Mouse (Mus musculus) limb, embryonic 10.5 days (tissue): Measurements from ENCODE around the gene Mblac2. TPM values are rescaled to one million over a fixed set of nuclear protein-coding genes. Genes with fewer than 3 reads are reported as not detected.

Experiments
- DNase-seq: peaks from one replicate; pipeline ENCODE4 v3.0.0-alpha.2; 2017; ENCODE audit warnings: low spot score
- H3K27ac ChIP-seq: fragments of 300-500 bp; sonication (generic); 2 replicates; pipeline ENCODE4 v1.5.1; 2016; ENCODE audit warnings: mild to moderate bottlenecking
- H3K27me3 ChIP-seq: fragments of 300-500 bp; sonication (generic); 2 replicates; pipeline ENCODE4 v1.6.1; 2016; ENCODE audit warnings: low read depth, mild to moderate bottlenecking; ENCODE audit not compliant: poor library complexity, severe bottlenecking
- H3K36me3 ChIP-seq: fragments of 300-500 bp; sonication (generic); 2 replicates; pipeline ENCODE4 v1.6.1; 2016; ENCODE audit warnings: mild to moderate bottlenecking, moderate library complexity
- H3K4me1 ChIP-seq: fragments of 300-500 bp; sonication (generic); 2 replicates; pipeline ENCODE4 v1.6.1; 2016
- H3K4me3 ChIP-seq: fragments of 300-500 bp; sonication (generic); 2 replicates; pipeline ENCODE4 v1.5.1; 2016; ENCODE audit warnings: mild to moderate bottlenecking, moderate library complexity
- H3K9me3 ChIP-seq: fragments of 300-500 bp; sonication (generic); replicated peaks from 2 replicates; pipeline ENCODE4 v1.6.1; 2016; ENCODE audit warnings: mild to moderate bottlenecking
- WGBS: fragments of 180-500 bp; shearing (Covaris S2); methylation state at CpG from one replicate; pipeline ENCODE4 v1.1.7; 2016; 5-methylcytosine and 5-hydroxymethylcytosine counted together
- polyA plus RNA-seq: library from polyadenylated mRNA; unstranded; fragments of >200 nt; fragmentation: Nextera tagmentation; extraction: Ambion mirVana; gene quantifications from 2 replicates; pipeline ENCODE4 v1.2.1, GENCODE M21; 2016

Gene Mblac2
- polyA plus RNA-seq, 1 experiment from 2014 or later: 4.4 TPM

GRCm38 (mm10) chr13:81790160-81790559 lies 79.0 kb downstream of the Mblac2 start:
- DNase-seq: no peak
- H3K36me3 ChIP-seq: peaks cover 62% of the 10 kb centered on the region
- no peaks in the 10 kb centered on the region for H3K27me3 ChIP-seq
- H3K9me3 ChIP-seq: no peaks in the 10 kb centered on the region
- 94% methylated on average over 8 of the region's 8 CpGs for WGBS
- no peak overlapping the region for H3K27ac ChIP-seq
- no peaks in the 10 kb centered on the region for H3K4me1 ChIP-seq
- no peak overlapping the region for H3K4me3 ChIP-seq

GRCm38 (mm10) chr13:81791861-81792260 lies 80.7 kb downstream of the Mblac2 start:
- 63% methylated on average over 8 of the region's 8 CpGs for WGBS
- Histone ChIP-seq H3K27me3 (no peaks in the 10 kb centered on the region), H3K4me3 (no peak overlapping the region), H3K27ac (no peak overlapping the region), H3K4me1 (no peaks in the 10 kb centered on the region), H3K36me3 (peaks cover 55% of the 10 kb centered on the region), H3K9me3 (no peaks in the 10 kb centered on the region)
- no peak for DNase-seq

GRCm38 (mm10) chr13:81793850-81794249 lies 82.7 kb downstream of the Mblac2 start:
- WGBS: 62% methylated on average over 1 of the region's 1 CpGs
- H3K27ac ChIP-seq: no peak overlapping the region
- DNase-seq: no peak
- peaks cover 35% of the 10 kb centered on the region for H3K36me3 ChIP-seq
- H3K4me1 ChIP-seq: no peaks in the 10 kb centered on the region
- H3K27me3 ChIP-seq: no peaks in the 10 kb centered on the region
- no peak overlapping the region for H3K4me3 ChIP-seq
- no peaks in the 10 kb centered on the region for H3K9me3 ChIP-seq

- no peak overlapping the region for H3K4me3 ChIP-seq
- 0 out of 2 replicates have a peak, but pooled peaks cover 4% of the 10 kb centered on the region for H3K36me3 ChIP-seq
- no peak for DNase-seq
- H3K27ac ChIP-seq: no peak overlapping the region
- H3K9me3 ChIP-seq: no peaks in the 10 kb centered on the region
- WGBS: 61% methylated on average over 3 of the region's 3 CpGs
- H3K4me1 ChIP-seq: no peaks in the 10 kb centered on the region
- H3K27me3 ChIP-seq: no peaks in the 10 kb centered on the region
These were observed 90.0 kb downstream of the Mblac2 start for GRCm38 (mm10) chr13:81801121-81801520.

Other genes with a start within 250 kb of the Mblac2 start
- gene Adgrv1, start 78.2 kb upstream of the Mblac2 start, polyA plus RNA-seq: 1.2 and 1.5 TPM in 2 replicates
- gene Lysmd3, start 53.7 kb upstream of the Mblac2 start, polyA plus RNA-seq: 16.5 and 22.8 TPM in 2 replicates
- gene Polr3g, start 328 bp upstream of the Mblac2 start, polyA plus RNA-seq: 20.0 and 21.3 TPM in 2 replicates
- gene Cetn3, start 71.7 kb downstream of the Mblac2 start, polyA plus RNA-seq: 169 and 192 TPM in 2 replicates